Mouse (Mus musculus) NIH3T3 (cell line): Measurements from ENCODE around the gene Alox5.

Experiments used
- DNase-seq: peaks from one replicate; pipeline ENCODE4 v3.0.0-alpha.2; 2012; ENCODE audit warnings: low read depth

Gene Alox5

DNA sequence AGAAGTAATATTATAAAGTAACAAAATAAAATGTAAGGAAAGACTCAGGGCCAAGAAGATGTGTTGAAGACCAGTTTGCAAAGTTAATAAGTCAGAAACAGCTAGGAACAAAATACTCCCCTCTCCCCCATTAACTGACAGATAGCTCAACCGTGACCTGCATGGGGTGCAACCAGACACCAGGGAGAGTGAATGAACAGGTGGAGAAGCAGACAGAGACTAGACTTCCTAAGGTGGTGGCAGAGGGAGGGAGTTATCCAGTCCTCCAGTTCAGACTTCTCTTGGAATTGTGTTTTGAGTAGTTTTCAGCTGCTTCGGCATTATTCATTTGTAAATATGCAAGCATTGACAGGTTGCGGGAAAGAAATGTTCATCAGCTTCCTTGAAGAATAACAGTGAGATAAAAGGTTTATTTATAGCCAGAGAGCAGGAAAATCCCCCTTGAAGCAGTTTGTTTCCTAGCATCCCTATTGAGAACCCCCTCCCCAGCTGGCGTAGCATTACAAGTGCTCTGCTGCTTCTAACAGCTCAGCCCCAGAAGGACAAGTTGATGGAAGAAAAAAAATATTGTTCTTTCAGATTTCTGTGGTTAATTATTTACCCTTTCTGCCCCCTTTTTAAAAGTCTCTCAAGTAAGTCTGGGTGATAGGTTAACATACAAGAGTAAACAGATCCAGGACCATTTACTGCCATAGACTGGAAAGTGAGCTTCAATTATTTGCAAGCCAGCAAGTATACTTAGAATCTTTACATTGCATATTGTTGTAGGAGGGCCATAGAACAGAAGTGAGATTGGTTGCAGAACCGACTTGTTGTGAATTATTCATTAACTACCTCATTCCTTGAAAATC, 75.6 kb downstream of the Alox5 start:
- DNase-seq = no peak

DNA sequence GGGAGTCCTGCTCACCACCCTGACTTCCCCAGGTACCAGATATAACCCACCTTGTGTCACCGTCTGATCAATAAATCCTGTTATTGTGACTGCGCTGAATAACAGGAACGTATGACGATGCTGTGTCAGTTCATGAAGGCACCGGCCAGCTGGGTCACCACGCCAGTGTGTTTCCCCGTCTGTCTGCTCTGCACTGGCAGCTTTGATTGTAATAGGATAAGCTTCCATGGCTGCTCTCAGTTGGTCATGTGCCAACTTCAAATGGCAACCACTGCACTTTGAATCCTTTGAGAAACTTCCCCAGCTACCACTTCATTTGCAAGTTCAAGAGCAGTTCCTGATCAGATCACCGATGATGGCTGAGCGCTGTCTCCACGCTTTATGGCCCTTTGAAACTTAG, 77.4 kb downstream of the Alox5 start:
- DNase-seq = no peak

DNA sequence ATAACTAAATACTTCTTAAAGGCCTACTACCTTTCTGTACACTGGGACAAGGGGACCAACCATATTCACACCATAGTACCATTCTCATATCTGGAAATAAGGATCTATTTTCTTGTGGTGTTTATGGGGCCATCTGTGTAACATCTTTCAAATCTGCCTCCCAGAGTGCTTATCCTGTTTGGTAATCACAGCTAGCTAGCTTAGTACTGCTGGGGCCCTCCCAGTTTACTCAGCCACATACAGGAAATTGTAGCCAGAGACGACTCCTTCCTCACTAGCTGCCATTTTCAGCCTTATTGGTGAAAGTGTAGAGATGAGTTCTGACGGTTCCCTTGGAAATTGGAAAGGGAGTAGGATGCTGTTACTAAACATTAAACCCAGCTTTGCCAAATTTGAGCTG, 79.4 kb downstream of the Alox5 start:
- no peak for DNase-seq

DNA sequence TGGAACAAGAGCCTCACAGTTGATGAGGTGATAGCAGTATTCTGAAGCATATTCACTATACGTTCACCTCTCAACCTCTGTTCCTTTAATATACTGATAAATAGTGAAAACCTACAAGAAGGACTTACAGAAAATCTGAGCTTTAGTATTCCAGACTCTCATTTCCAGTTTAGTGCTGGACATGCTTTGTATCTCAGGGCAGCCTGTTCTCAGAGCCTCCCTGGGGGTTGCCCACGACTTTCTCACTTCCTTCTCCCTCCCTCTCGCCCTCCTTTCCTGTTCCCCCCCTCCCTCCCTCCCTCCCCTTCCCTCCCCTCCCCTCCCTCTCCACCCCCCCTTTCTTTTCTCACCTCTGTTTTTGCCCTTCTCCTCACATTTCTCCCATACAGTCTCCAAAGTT, 80.8 kb downstream of the Alox5 start:
- no peak for DNase-seq

DNA sequence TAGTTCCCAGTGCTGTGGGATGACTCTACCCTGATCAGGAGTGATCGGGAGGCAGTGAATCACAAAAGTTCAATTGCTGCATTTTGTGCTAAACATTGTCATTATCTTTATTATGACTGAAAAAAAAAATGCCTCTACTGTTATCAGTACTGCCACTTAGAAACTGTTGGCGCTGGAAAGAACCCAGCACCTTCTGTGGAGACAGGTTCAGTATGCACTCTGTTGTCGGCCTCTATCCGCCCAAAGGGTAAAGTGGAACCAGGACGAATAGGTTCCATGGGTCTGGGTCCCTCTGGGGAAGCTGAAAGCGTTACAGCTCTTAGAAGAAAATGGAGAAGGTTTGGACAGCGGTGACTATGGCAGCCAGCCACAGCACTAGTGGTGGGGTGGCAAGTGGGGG, 82.1 kb downstream of the Alox5 start:
- no peak for DNase-seq

DNA sequence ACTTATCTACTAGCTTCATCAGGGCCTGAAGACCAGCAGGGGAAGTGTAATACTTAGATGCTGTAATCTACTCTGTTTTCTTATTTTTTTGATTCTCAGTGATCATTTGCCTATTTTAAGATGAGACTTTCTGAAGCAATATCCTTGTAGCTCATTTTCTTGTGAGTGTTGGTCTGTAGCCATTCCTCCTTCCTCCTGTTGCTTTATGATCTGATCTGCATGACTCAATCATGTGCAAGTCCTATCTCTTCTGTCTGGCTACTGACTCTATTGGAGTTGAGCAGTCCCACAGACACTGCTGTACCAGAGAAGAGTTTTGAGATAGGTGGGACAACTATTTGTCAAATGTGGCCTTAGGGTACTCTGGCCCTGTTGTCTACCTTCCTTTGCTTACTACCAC, 86.4 kb downstream of the Alox5 start:
- DNase-seq = no peak

DNA sequence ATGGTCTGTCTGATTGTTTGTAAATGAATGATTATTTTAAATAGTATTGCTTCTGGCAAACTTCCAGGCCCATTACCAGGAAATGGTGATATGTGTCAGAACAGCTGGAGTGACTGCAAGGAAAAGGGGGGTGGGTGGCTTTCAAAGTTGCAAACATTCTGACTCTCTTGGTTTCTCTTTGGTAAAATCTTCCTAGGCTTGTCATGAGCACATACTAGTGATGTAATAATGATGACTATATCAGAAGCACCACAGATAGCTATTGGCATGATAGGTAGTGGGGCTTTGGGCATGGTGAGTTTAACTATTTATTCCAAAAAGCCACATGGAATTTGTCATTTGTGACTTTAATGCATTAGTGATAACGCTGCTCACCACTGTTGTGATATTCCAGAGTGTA, 86.8 kb downstream of the Alox5 start:
- DNase-seq = no peak

DNA sequence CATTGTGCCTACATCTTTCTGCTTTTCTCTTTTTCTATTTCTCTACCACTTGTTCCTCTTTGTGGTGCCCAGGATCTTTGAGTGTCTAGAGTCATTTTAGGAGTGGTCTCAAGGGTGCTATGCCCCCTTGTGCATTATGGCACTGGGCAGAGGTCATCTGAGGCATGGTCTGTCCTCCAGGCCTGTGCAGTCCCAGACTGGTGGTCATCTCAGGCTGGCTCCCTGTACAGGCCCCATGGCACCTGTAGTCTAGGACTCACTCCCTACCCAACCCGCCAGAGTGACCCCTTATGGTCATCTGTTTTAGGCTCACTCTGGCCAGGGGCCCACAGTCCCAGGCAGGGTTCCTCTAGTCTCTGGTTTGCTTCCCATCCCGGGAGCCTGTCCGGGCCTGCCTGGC, 89.5 kb downstream of the Alox5 start:
- DNase-seq = no peak

DNA sequence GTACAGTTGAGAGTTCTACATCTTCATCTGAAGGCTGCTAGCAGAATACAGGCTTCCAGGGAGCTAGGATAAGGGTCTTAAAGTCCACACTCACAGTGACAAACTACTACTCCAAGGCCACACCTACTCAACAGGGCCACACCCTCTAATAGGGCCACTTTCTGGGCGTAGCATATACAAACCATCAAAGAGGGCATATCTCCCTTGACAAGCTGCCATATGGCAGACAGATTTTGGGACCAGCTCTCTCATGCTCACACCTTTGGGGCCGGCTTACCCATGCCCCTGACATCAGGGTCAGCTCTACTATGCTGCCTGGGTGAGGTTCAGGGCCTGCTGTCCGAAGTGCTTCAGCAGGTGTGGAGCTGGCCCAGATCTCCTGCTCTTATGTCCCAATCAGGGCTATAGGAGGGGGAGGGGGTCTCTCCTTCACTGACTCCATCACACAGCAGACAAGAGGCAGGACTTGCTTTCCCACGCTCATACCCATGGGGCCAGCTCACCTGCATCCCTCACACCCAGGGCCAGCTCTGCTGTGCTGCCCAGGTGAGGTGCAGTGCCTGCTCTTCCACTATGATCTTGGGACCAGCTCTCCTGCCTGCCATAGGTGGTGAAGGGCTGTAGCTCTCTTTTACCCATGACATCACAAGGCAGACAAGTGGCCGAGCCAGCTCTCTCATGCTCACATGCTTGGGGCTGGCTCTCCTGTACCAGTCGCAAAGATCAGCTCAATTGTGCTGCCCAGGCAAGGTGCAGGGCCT, 90.6 kb downstream of the Alox5 start:
- no peak for DNase-seq

DNA sequence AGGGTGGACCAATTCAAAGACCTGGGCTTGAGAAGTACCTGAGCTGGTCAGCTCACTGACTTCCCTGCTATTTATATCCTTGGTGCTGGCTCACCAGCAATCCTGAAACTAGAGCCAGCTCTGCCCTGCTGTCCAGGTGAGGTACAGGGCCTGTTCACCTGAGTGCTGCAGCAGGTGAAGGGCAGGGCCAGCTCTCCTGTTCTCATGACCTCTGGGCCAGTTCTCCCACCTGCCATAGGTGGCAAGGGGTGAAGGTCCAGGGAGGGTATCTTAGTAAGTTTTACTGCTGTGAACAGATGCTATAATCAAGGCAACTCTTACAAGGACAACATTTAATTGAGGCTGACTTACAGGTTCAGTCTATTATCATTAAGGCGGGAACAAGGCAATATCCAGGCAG, 91.2 kb downstream of the Alox5 start:
- DNase-seq = no peak

DNA sequence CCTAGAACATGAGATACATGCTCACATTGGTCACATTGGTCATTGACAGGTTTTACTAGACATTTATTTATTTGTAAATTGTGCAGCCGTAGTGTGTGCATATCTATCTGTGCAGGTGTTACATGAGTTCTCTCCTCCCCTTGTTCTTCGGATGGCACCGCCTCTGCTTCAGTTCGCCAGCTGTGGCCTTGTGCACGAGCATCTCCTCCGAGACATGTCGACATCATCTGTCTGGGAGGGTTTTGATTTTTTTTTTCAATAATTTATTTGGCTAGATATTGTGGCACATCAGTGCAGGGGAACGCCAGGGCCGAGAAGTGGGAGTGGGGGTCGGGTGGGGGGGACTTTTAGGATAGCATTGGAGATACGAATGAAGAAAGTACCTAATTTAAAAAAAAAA, 93.0 kb downstream of the Alox5 start:
- no peak for DNase-seq

DNA sequence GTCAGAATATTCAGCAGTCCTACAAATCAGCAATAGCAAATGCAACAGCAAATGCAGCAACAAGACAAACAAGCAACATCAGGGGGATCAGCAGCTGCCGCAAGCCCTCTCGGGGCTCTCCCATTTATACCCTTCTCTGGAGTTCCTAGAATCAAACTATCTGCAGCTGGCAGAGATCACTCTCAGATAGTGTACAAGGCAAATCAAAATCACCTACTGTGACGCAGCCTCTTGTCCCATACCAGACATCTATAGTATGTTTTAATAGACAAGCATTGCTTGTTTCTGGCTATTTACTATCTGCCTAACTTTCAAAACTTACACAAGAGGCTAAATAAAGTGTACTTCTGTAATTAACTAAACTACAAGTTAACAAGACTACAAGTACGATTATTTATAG, 99.0 kb downstream of the Alox5 start:
- DNase-seq = no peak

DNA sequence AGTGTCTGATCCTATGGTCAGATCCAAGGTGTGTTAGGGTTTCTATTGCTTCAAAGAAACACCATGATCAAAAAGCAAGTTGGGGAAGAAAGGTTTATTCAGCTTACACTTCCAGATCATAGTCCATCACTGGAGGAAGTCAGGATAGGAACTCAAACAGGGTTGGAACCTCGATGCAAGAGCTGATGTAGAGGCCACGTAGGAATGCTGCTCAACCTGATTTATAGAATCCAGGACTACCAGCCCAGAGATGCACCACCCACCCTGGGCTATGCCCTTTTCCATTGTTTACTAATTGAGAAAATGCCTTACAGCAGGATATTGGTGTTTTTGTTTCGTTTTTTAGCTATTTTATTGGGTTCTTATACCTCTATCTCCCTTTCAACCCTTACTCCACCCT, 99.5 kb downstream of the Alox5 start:
- DNase-seq = no peak
